33 mouse cellular contexts compared by ENCODE assay signal in the genomic region with DNA sequence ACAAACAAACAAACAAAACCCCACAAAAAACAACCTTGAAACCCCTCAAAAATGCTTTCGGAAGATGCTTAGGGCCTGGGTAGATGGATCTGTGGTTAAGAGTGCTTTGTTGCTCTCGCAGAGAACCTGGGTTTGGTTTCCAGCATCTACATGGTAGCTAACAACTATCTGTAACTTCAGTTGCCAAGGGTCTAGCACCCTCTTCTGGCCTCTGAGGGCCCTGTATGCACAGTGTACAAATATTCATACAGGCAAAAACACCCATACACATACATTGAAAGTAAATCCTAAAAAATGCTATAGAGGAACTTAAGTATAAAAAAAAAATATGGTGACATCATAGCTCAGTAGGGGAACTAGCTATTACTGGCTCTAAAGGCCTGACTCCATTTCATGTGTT. TPM values are rescaled to one million over a fixed set of nuclear protein-coding genes. Genes with fewer than 3 reads are reported as not detected.
DNase-seq lines count a peak whose midpoint lies in the region; ATAC-seq and TF ChIP-seq lines count a peak whose summit lies in the region.
"Had no signal": no experiment of that assay in that cellular context is flagged by ENCODE, and none has a peak within 500 bp of the region (broad histone marks: within the 10 kb centered on the region; RNA-seq: fewer than 3 reads in every experiment).

No protein-coding gene starts in this region.

- TF ChIP-seq CTCF in kidney, adult 2 months (conservative IDR thresholded peaks at IDR 0.05; ENCODE audit: insufficient read depth, insufficient read length, low read depth, low read length) = 0 out of 2 replicates have a peak, but pooled peaks have one; percentile 6
- peak; percentile 27 for TF ChIP-seq CTCF in E14TG2a.4 (conservative IDR thresholded peaks at IDR 0.05; ENCODE audit: low read length)

- H3K27me3 ChIP-seq in kidney, adult 2 months (replicated peaks; ENCODE audit: control insufficient read depth, insufficient read depth, low read length) = no peaks in the 10 kb centered on the region
- H3K27me3 ChIP-seq in E14TG2a.4 (ENCODE audit: insufficient read depth, low read length) = peaks cover 46% of the 10 kb centered on the region
- H3K27me3 ChIP-seq in midbrain, embryonic 11.5 days (ENCODE audit: control insufficient read depth, insufficient read depth, low read length) = no peaks in the 10 kb centered on the region
- H3K27me3 ChIP-seq: hindbrain, embryonic 13.5 days; Patski had no signal

- WGBS in kidney, adult 2 months = 99% methylated on average over 2 of the region's 2 CpGs
- WGBS in midbrain, embryonic 11.5 days = 95% methylated on average over 2 of the region's 2 CpGs

- no peak overlapping the region for H3K27ac ChIP-seq in kidney, adult 2 months (ENCODE audit: insufficient read depth, low read depth, low read length)
- H3K27ac ChIP-seq in midbrain, embryonic 11.5 days (ENCODE audit: low read depth, low read length) = no peak overlapping the region
- H3K27ac ChIP-seq: embryonic facial prominence, embryonic 10.5 days; hindbrain, embryonic 13.5 days; midbrain, embryonic 10.5 days had no signal

- H3K4me3 ChIP-seq in kidney, adult 2 months (ENCODE audit: insufficient read depth, low read depth, low read length) = no peak overlapping the region
- H3K4me3 ChIP-seq in E14TG2a.4 (replicated peaks; ENCODE audit: low read length) = no peak overlapping the region
- H3K4me3 ChIP-seq in midbrain, embryonic 11.5 days (ENCODE audit: low read depth, low read length) = no peak overlapping the region
- H3K4me3 ChIP-seq: embryonic facial prominence, embryonic 10.5 days; hindbrain, embryonic 13.5 days; midbrain, embryonic 10.5 days had no signal

- no peak overlapping the region for H3K4me2 ChIP-seq in midbrain, embryonic 11.5 days
- H3K4me2 ChIP-seq: hindbrain, embryonic 13.5 days; lung, embryonic 14.5 days had no signal

- no peaks in the 10 kb centered on the region for H3K36me3 ChIP-seq in kidney, adult 2 months (ENCODE audit: control insufficient read depth, insufficient read depth, low read length)
- H3K36me3 ChIP-seq in E14TG2a.4 (ENCODE audit: insufficient read depth, low read length) = no peaks in the 10 kb centered on the region
- H3K36me3 ChIP-seq in midbrain, embryonic 11.5 days (ENCODE audit: control insufficient read depth, insufficient read depth, low read length) = no peaks in the 10 kb centered on the region
- H3K36me3 ChIP-seq: embryonic facial prominence, embryonic 10.5 days; hindbrain, embryonic 13.5 days; midbrain, embryonic 10.5 days had no signal

- TF ChIP-seq POLR2A in kidney, adult 2 months (IDR thresholded peaks at IDR 0.05; ENCODE audit: low read depth, low read length) = no peak

- DNase-seq in kidney, adult 2 months = no peak
- no peak for DNase-seq in kidney, adult 9 months
- peak; percentile 41 for DNase-seq in 416B (ENCODE audit: low read depth)
- no peak for DNase-seq in embryo, embryonic 10 days (ENCODE audit: low spot score)
- no peak for DNase-seq in midbrain, embryonic 11.5 days (ENCODE audit: low spot score, missing footprints)
- DNase-seq: adrenal gland, postnatal 36 days; cerebellum, adult 11 months; cerebellum, adult 9-11 months; gastrocnemius, postnatal 25 days; heart, postnatal 36 days; lung, embryonic 14.5 days; lung, postnatal 4 days had no signal

- no peak overlapping the region for H3K9ac ChIP-seq in midbrain, embryonic 11.5 days (ENCODE audit: low read length)
- H3K9ac ChIP-seq: hindbrain, embryonic 13.5 days; lung, embryonic 14.5 days had no signal

- H3K9me3 ChIP-seq in E14TG2a.4 (ENCODE audit: low read length) = no peaks in the 10 kb centered on the region
- no peaks in the 10 kb centered on the region for H3K9me3 ChIP-seq in midbrain, embryonic 11.5 days (ENCODE audit: control insufficient read depth, low read length)
- H3K9me3 ChIP-seq: embryonic facial prominence, embryonic 10.5 days; hindbrain, embryonic 13.5 days; midbrain, embryonic 10.5 days had no signal

- peak; percentile 37 for ATAC-seq in megakaryocyte progenitor cell, adult 5-6 weeks (replicated peaks; ENCODE audit: poor library complexity)
- no peak for ATAC-seq in midbrain, embryonic 11.5 days (ENCODE audit: low FRiP score)
- ATAC-seq: forebrain, embryonic 16.5 days; Patski had no signal

- no peaks in the 10 kb centered on the region for H3K4me1 ChIP-seq in kidney, adult 2 months (ENCODE audit: control insufficient read depth, insufficient read depth, low read length)
- H3K4me1 ChIP-seq in E14TG2a.4 (replicated peaks; ENCODE audit: low read depth, low read length) = peaks cover 10% of the 10 kb centered on the region; the same call in 1 of the 2 replicates
- H3K4me1 ChIP-seq in midbrain, embryonic 11.5 days (ENCODE audit: control insufficient read depth, insufficient read depth, low read length) = no peaks in the 10 kb centered on the region
- H3K4me1 ChIP-seq: midbrain, embryonic 10.5 days had no signal

RNA-seq across cellular contexts. Expression of a gene that starts 11.0 kb away (rescaled TPM):
- polyA plus RNA-seq in kidney, adult 2 months (2012; rRNA removed) = 0.14 and 0.18 TPM in 2 replicates
- total RNA-seq in megakaryocyte progenitor cell, adult 5-6 weeks (2015) = not detected in 2 replicates
- not detected in 2 replicates for total RNA-seq in megakaryocyte progenitor cell, adult 5-6 weeks (2017)
- polyA plus RNA-seq in midbrain, embryonic 11.5 days (2014; fragmentation: Nextera tagmentation; extraction: Ambion mirVana) = 0.55 and 0.61 TPM in 2 replicates
- total RNA-seq: common myeloid progenitor, adult 5-6 weeks; heart, adult 8-10 months; heart, postnatal 36 days; monocyte, adult 5-6 weeks; neutrophil, adult 5-6 weeks had no signal

RNA-seq across cellular contexts. Expression of a gene that starts 29.2 kb away (rescaled TPM):
- polyA plus RNA-seq in kidney, adult 2 months (2012; rRNA removed) = 0.08 and 0.17 TPM in 2 replicates
- total RNA-seq in megakaryocyte progenitor cell, adult 5-6 weeks (2015) = not detected in 2 replicates
- 0.12 TPM in 1 of 2 replicates, not detected in the other for total RNA-seq in megakaryocyte progenitor cell, adult 5-6 weeks (2017)
- not detected in 2 replicates for polyA plus RNA-seq in midbrain, embryonic 11.5 days (2014; fragmentation: Nextera tagmentation; extraction: Ambion mirVana)
- total RNA-seq: adrenal gland, postnatal 36 days; common myeloid progenitor, adult 5-6 weeks; gastrocnemius, postnatal 25 days; layer of hippocampus, postnatal 14 days; left cerebral cortex, adult 8-10 months; liver, adult 2 months; monocyte, adult 5-6 weeks; neutrophil, adult 5-6 weeks had no signal
- polyA plus RNA-seq: forebrain, embryonic 16.5 days; heart, embryonic 14.5 days; hindbrain, embryonic 13.5 days; intestine, embryonic 14.5 days; kidney, embryonic 16.5 days; large intestine, adult 2 months; limb, embryonic 11.5 days; liver, adult 2 months; Patski; small intestine, adult 2 months had no signal

RNA-seq across cellular contexts. Expression of a gene that starts 29.3 kb away (rescaled TPM):
- 0.33 and 0.45 TPM in 2 replicates for polyA plus RNA-seq in kidney, adult 2 months (2012; rRNA removed)
- 0.30 TPM in 1 of 2 replicates, not detected in the other for total RNA-seq in megakaryocyte progenitor cell, adult 5-6 weeks (2015)
- 0.91 and 1.2 TPM in 2 replicates for total RNA-seq in megakaryocyte progenitor cell, adult 5-6 weeks (2017)
- polyA plus RNA-seq in midbrain, embryonic 11.5 days (2014; fragmentation: Nextera tagmentation; extraction: Ambion mirVana) = 1.9 and 2.7 TPM in 2 replicates
- total RNA-seq: liver, adult 2 months; monocyte, adult 5-6 weeks; neutrophil, adult 5-6 weeks had no signal
- polyA plus RNA-seq: C2C12; limb, embryonic 11.5 days; liver, adult 2 months; Patski; small intestine, adult 2 months had no signal

RNA-seq across cellular contexts. Expression of a gene that starts 35.4 kb away (rescaled TPM):
- polyA plus RNA-seq in kidney, adult 2 months (2012; rRNA removed) = 1.9 and 2.5 TPM in 2 replicates
- 0.54 and 0.79 TPM in 2 replicates for total RNA-seq in megakaryocyte progenitor cell, adult 5-6 weeks (2015)
- total RNA-seq in megakaryocyte progenitor cell, adult 5-6 weeks (2017) = under 0.01 and 0.61 TPM in 2 replicates
- polyA plus RNA-seq in midbrain, embryonic 11.5 days (2014; fragmentation: Nextera tagmentation; extraction: Ambion mirVana) = 2.9 and 3.2 TPM in 2 replicates
- total RNA-seq: monocyte, adult 5-6 weeks had no signal

RNA-seq across cellular contexts. Expression of a gene that starts 36.3 kb away (rescaled TPM):
- polyA plus RNA-seq in kidney, adult 2 months (2012; rRNA removed) = 18.2 and 20.0 TPM in 2 replicates
- 5.0 and 6.2 TPM in 2 replicates for total RNA-seq in megakaryocyte progenitor cell, adult 5-6 weeks (2015)
- 2.3 and 2.9 TPM in 2 replicates for total RNA-seq in megakaryocyte progenitor cell, adult 5-6 weeks (2017)
- polyA plus RNA-seq in midbrain, embryonic 11.5 days (2014; fragmentation: Nextera tagmentation; extraction: Ambion mirVana) = 1.6 and 2.0 TPM in 2 replicates
